Mouse (Mus musculus) erythroblast, embryonic 14.5 days (primary cell): ENCODE measurements around the gene Rad51b.

Source experiments
- GATA1 ChIP-seq: IDR thresholded peaks from 2 replicates; pipeline ENCODE4 v1.6.1; 2012; ENCODE audit warnings: low read length, inconsistent platforms, mixed read lengths
- TAL1 ChIP-seq: IDR thresholded peaks from 3 replicates; pipeline ENCODE4 v1.6.1; 2012; ENCODE audit warnings: low read length, inconsistent platforms, mixed read lengths

- no peak for TF ChIP-seq GATA1
- no peak for TF ChIP-seq TAL1
Observed at GRCm38 (mm10) chr12:79248110-79248509, 49.0 kb upstream of the Rad51b start.
